Mouse (Mus musculus) thymus, adult 2 months (tissue): Measurements from ENCODE around the gene Evi5.

Experiments
- CTCF ChIP-seq: fragments of 200-500 bp; IDR thresholded peaks from 2 replicates; pipeline ENCODE4 v1.5.1; 2012; ENCODE audit warnings: mild to moderate bottlenecking, control low read depth, low read length, moderate library complexity, borderline replicate concordance; ENCODE audit not compliant: control insufficient read depth, poor library complexity, insufficient read depth; ENCODE audit errors: extremely low read depth
- POLR2A ChIP-seq: fragments of 200-500 bp; IDR thresholded peaks from 2 replicates; pipeline ENCODE4 v1.6.1; 2012; ENCODE audit warnings: mild to moderate bottlenecking, low read length, control low read depth, moderate library complexity; ENCODE audit not compliant: control insufficient read depth, poor library complexity, insufficient read depth; ENCODE audit errors: extremely low read depth

DNA sequence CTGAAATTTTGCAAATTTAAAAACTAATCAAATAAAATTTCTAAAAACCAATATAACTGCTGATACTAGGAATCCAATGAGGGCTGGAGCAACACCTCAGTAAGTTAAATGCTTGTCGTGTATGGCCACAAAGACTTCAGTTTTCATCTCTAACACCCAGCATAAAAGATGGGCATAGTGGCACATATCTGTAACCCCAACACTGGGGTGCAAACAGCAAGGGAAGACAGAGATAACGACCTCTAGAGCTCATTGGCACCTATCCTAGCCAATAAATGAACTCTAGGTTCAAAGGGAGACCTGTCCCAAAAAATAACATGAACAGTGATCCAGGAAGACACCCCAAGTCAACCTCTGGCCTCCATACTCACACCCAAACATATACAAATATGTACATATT lies 82.9 kb downstream of the Evi5 start:
- TF ChIP-seq CTCF, result no peak
- no peak for TF ChIP-seq POLR2A
